Mouse (Mus musculus) heart, embryonic 10.5 days (tissue): ENCODE data around the gene Utp3. TPM values are rescaled to one million over a fixed set of nuclear protein-coding genes. Genes with fewer than 3 reads are reported as not detected.

ENCODE experiments used
- DNase-seq: peaks from one replicate; pipeline ENCODE4 v3.0.0-alpha.2; 2017; ENCODE audit warnings: low spot score
- H3K27ac ChIP-seq: fragments of 300-500 bp; sonication (generic); 2 replicates; pipeline ENCODE4 v1.5.1; 2016; ENCODE audit warnings: mild to moderate bottlenecking
- H3K27me3 ChIP-seq: fragments of 300-500 bp; sonication (generic); 2 replicates; pipeline ENCODE4 v1.6.1; 2016; ENCODE audit warnings: mild to moderate bottlenecking; ENCODE audit not compliant: poor library complexity, insufficient read depth, severe bottlenecking
- H3K36me3 ChIP-seq: fragments of 300-500 bp; sonication (generic); 2 replicates; pipeline ENCODE4 v1.6.1; 2016; ENCODE audit warnings: mild to moderate bottlenecking, moderate library complexity
- H3K4me1 ChIP-seq: fragments of 300-500 bp; sonication (generic); 2 replicates; pipeline ENCODE4 v1.6.1; 2016; ENCODE audit warnings: mild to moderate bottlenecking
- H3K4me3 ChIP-seq: fragments of 300-500 bp; sonication (generic); 2 replicates; pipeline ENCODE4 v1.5.1; 2016; ENCODE audit warnings: mild to moderate bottlenecking, moderate library complexity
- H3K9me3 ChIP-seq: fragments of 300-500 bp; sonication (generic); 2 replicates; pipeline ENCODE4 v1.6.1; 2016; ENCODE audit warnings: mild to moderate bottlenecking, moderate library complexity
- WGBS: fragments of 180-500 bp; shearing (Covaris S2); methylation state at CpG from one replicate; pipeline ENCODE4 v1.1.7; 2016; 5-methylcytosine and 5-hydroxymethylcytosine counted together
- polyA plus RNA-seq: library from polyadenylated mRNA; unstranded; fragments of >200 nt; fragmentation: Nextera tagmentation; extraction: Ambion mirVana; gene quantifications from 2 replicates; pipeline ENCODE4 v1.2.1, GENCODE M21; 2016

Gene Utp3
- polyA plus RNA-seq, 1 experiment from 2014 or later, result 70.3 TPM

GRCm38 (mm10) chr5:88558991-88559390 is 4.7 kb downstream of the Utp3 start:
- Histone ChIP-seq H3K9me3 (no peaks in the 10 kb centered on the region), H3K36me3 (peaks cover 8% of the 10 kb centered on the region; the same call in 1 of the 2 replicates), H3K4me3 (no peak overlapping the region), H3K27ac (no peak overlapping the region), H3K27me3 (no peaks in the 10 kb centered on the region), H3K4me1 (peaks cover 12% of the 10 kb centered on the region)
- 14% methylated on average over 1 of the region's 1 CpGs for WGBS
- DNase-seq, result no peak

GRCm38 (mm10) chr5:88561080-88561814 is 7.0 kb downstream of the Utp3 start:
- H3K4me1 ChIP-seq, result 0 out of 2 replicates have a peak, but pooled peaks cover 9% of the 10 kb centered on the region
- H3K36me3 ChIP-seq, result 0 out of 2 replicates have a peak, but pooled peaks cover 2% of the 10 kb centered on the region
- no peak overlapping the region for H3K27ac ChIP-seq
- H3K27me3 ChIP-seq, result no peaks in the 10 kb centered on the region
- H3K4me3 ChIP-seq, result no peak overlapping the region
- no peak for DNase-seq
- WGBS, result 72% methylated on average over 9 of the region's 9 CpGs
- H3K9me3 ChIP-seq, result no peaks in the 10 kb centered on the region

- DNase-seq, result no peak
- Histone ChIP-seq H3K36me3 (peaks cover 1% of the 10 kb centered on the region; the same call in 1 of the 2 replicates), H3K4me1 (peaks cover 11% of the 10 kb centered on the region; the same call in 1 of the 2 replicates), H3K4me3 (no peak overlapping the region), H3K27ac (no peak overlapping the region), H3K9me3 (no peaks in the 10 kb centered on the region), H3K27me3 (no peaks in the 10 kb centered on the region)
- 63% methylated on average over 8 of the region's 8 CpGs for WGBS
Measured at GRCm38 (mm10) chr5:88562863-88563780, 8.9 kb downstream of the Utp3 start.

GRCm38 (mm10) chr5:88564501-88565147 is 10.4 kb downstream of the Utp3 start, which contains the start of gene Rufy3:
Gene Rufy3, plus strand, starts transcription at chr5:88565040.
- Histone ChIP-seq H3K4me3 (peak within 1 kb of the TSS; percentile 96), H3K27me3 (no peaks in the 10 kb centered on the region), H3K9me3 (no peaks in the 10 kb centered on the region), H3K4me1 (peaks cover 11% of the 10 kb centered on the region; the same call in 1 of the 2 replicates), H3K27ac (peak within 1 kb of the TSS; percentile 93), H3K36me3 (peaks cover 9% of the 10 kb centered on the region; the same call in 1 of the 2 replicates)
- 8% methylated on average over 70 of the region's 71 CpGs for WGBS
- peak; percentile 90 for DNase-seq

- Histone ChIP-seq H3K9me3 (no peaks in the 10 kb centered on the region), H3K36me3 (peaks cover 16% of the 10 kb centered on the region), H3K4me1 (peaks cover 11% of the 10 kb centered on the region; the same call in 1 of the 2 replicates), H3K27me3 (no peaks in the 10 kb centered on the region), H3K27ac (peak overlapping the region; percentile 93), H3K4me3 (peak overlapping the region; percentile 96)
- under 1% methylated on average over 109 of the region's 119 CpGs for WGBS
- DNase-seq, result peak; percentile 79
Measured at GRCm38 (mm10) chr5:88565148-88566033, 11.1 kb downstream of the Utp3 start.

- Histone ChIP-seq H3K4me3 (peak overlapping the region; percentile 96), H3K27me3 (no peaks in the 10 kb centered on the region), H3K4me1 (peaks cover 11% of the 10 kb centered on the region; the same call in 1 of the 2 replicates), H3K36me3 (peaks cover 21% of the 10 kb centered on the region), H3K27ac (peak overlapping the region; percentile 93), H3K9me3 (no peaks in the 10 kb centered on the region)
- WGBS, result 6% methylated on average over 14 of the region's 14 CpGs
- no peak for DNase-seq
Measured at GRCm38 (mm10) chr5:88566034-88566841, 12.0 kb downstream of the Utp3 start.

- WGBS, result 84% methylated on average over 3 of the region's 3 CpGs
- Histone ChIP-seq H3K9me3 (no peaks in the 10 kb centered on the region), H3K36me3 (peaks cover 27% of the 10 kb centered on the region), H3K4me1 (peaks cover 11% of the 10 kb centered on the region; the same call in 1 of the 2 replicates), H3K27ac (no peak overlapping the region), H3K27me3 (no peaks in the 10 kb centered on the region), H3K4me3 (no peak overlapping the region)
- no peak for DNase-seq
Measured at GRCm38 (mm10) chr5:88569541-88569940, 15.3 kb downstream of the Utp3 start.

GRCm38 (mm10) chr5:88574829-88575228 is 20.6 kb downstream of the Utp3 start:
- Histone ChIP-seq H3K4me3 (no peak overlapping the region), H3K27me3 (no peaks in the 10 kb centered on the region), H3K4me1 (no peaks in the 10 kb centered on the region; the same call in 1 of the 2 replicates), H3K27ac (no peak overlapping the region), H3K9me3 (no peaks in the 10 kb centered on the region), H3K36me3 (peaks cover 15% of the 10 kb centered on the region)
- no peak for DNase-seq
- WGBS, result 82% methylated on average over 3 of the region's 3 CpGs

- 58% methylated on average over 3 of the region's 3 CpGs for WGBS
Measured at GRCm38 (mm10) chr5:88575506-88576338, 21.5 kb downstream of the Utp3 start.

GRCm38 (mm10) chr5:88580681-88581080 is 26.4 kb downstream of the Utp3 start:
- Histone ChIP-seq H3K27ac (no peak overlapping the region), H3K9me3 (no peaks in the 10 kb centered on the region), H3K4me3 (no peak overlapping the region), H3K4me1 (peaks cover 8% of the 10 kb centered on the region), H3K27me3 (no peaks in the 10 kb centered on the region), H3K36me3 (no peaks in the 10 kb centered on the region)
- DNase-seq, result no peak
- 82% methylated on average over 10 of the region's 10 CpGs for WGBS

More at GRCm38 (mm10) chr5:88575506-88576338, 21.5 kb downstream of the Utp3 start:
- H3K4me1 ChIP-seq, result no peaks in the 10 kb centered on the region; the same call in 1 of the 2 replicates
- DNase-seq, result no peak
- H3K9me3 ChIP-seq, result no peaks in the 10 kb centered on the region
- 0 out of 2 replicates have a peak overlapping the region, but pooled peaks have one; percentile 29 for H3K27ac ChIP-seq
- H3K4me3 ChIP-seq, result no peak overlapping the region
- no peaks in the 10 kb centered on the region for H3K27me3 ChIP-seq
- peaks cover 7% of the 10 kb centered on the region for H3K36me3 ChIP-seq
